Mouse (Mus musculus) forebrain, postnatal 0 days (tissue): ENCODE data around the gene Aff3. TPM values are rescaled to one million over a fixed set of nuclear protein-coding genes. Genes with fewer than 3 reads are reported as not detected.
A peak's percentile ranks its signal among the peaks of the same experiment; 100 is the strongest.

Source experiments
- ATAC-seq: fragments of 200-750 bp; cut with Nextera tagmentation; 2 replicates; pipeline ENCODE4 v1.8.0; 2017; ENCODE audit warnings: mild to moderate bottlenecking, moderate library complexity
- DNase-seq: peaks from one replicate; pipeline ENCODE4 v3.0.0-alpha.2; 2015
- H3K27ac ChIP-seq: fragments of 300-500 bp; sonication (generic); 2 replicates; pipeline ENCODE4 v1.5.1; 2014; ENCODE audit warnings: low read depth, mild to moderate bottlenecking, antibody characterized with exemption, low read length, moderate library complexity, mixed read lengths
- H3K27me3 ChIP-seq: fragments of 300-500 bp; sonication (generic); 2 replicates; pipeline ENCODE4 v1.6.1; 2014; ENCODE audit warnings: mild to moderate bottlenecking, low read length, mixed read lengths; ENCODE audit not compliant: insufficient read depth
- H3K36me3 ChIP-seq: fragments of 300-500 bp; sonication (generic); 2 replicates; pipeline ENCODE4 v1.6.1; 2014; ENCODE audit warnings: mild to moderate bottlenecking, moderate library complexity; ENCODE audit not compliant: insufficient read depth
- H3K4me1 ChIP-seq: fragments of 300-500 bp; sonication (generic); 2 replicates; pipeline ENCODE4 v1.6.1; 2014; ENCODE audit warnings: antibody characterized with exemption; ENCODE audit not compliant: insufficient read depth
- H3K4me2 ChIP-seq: fragments of 300-500 bp; sonication (generic); 2 replicates; pipeline ENCODE4 v1.6.1; 2014; ENCODE audit warnings: low read depth, mild to moderate bottlenecking, moderate library complexity
- H3K4me3 ChIP-seq: fragments of 300-500 bp; sonication (generic); 2 replicates; pipeline ENCODE4 v1.5.1; 2014; ENCODE audit warnings: low read depth, low read length, mixed read lengths
- H3K9ac ChIP-seq: fragments of 300-500 bp; sonication (generic); 2 replicates; pipeline ENCODE4 v1.6.1; 2014; ENCODE audit warnings: mild to moderate bottlenecking
- H3K9me3 ChIP-seq: fragments of 300-500 bp; sonication (generic); 2 replicates; pipeline ENCODE4 v1.6.1; 2016; ENCODE audit warnings: low read length
- CTCF ChIP-seq: sonication (generic); IDR thresholded peaks from 2 replicates; pipeline ENCODE4 v1.5.1; 2016; ENCODE audit warnings: antibody characterized with exemption, control low read depth, low read depth
- WGBS: fragments of 180-500 bp; shearing (Covaris S2); extraction: QIAGEN DNeasy Blood & Tissue Kit; methylation state at CpG from one replicate; pipeline ENCODE4 v1.1.7; 2014; 5-methylcytosine and 5-hydroxymethylcytosine counted together
- polyA plus RNA-seq: library from polyadenylated mRNA; unstranded; fragments of >200 nt; fragmentation: Nextera tagmentation; extraction: Ambion mirVana; gene quantifications from 2 replicates; pipeline ENCODE4 v1.2.1, GENCODE M21; 2015
- total RNA-seq: library from RNA; depleted of rRNA; stranded (reverse); fragments of >200 nt; gene quantifications from 2 replicates; pipeline ENCODE4 v1.2.3, GENCODE M21; 2014

Gene Aff3
- total and polyA plus RNA-seq, 2 experiments from 2014 or later, result 21.8 to 102 TPM

GRCm38 (mm10) chr1:38292851-38293250, 371.9 kb downstream of the Aff3 start:
- no peak for DNase-seq

GRCm38 (mm10) chr1:38291915-38292314, 372.8 kb downstream of the Aff3 start:
- no peaks in the 10 kb centered on the region for H3K9me3 ChIP-seq
- H3K27me3 ChIP-seq, result no peaks in the 10 kb centered on the region
- H3K9ac ChIP-seq, result no peak overlapping the region
- H3K27ac ChIP-seq, result no peak overlapping the region
- 82% methylated on average over 6 of the region's 6 CpGs for WGBS
- H3K4me2 ChIP-seq, result no peak overlapping the region
- no peak overlapping the region for H3K4me3 ChIP-seq
- ATAC-seq, result no peak
- DNase-seq, result no peak
- 0 out of 2 replicates have a peak, but pooled peaks cover 7% of the 10 kb centered on the region for H3K4me1 ChIP-seq
- TF ChIP-seq CTCF, result no peak
- no peaks in the 10 kb centered on the region for H3K36me3 ChIP-seq

More at GRCm38 (mm10) chr1:38292851-38293250, 371.9 kb downstream of the Aff3 start:
- H3K27ac ChIP-seq, result no peak overlapping the region
- WGBS, result 45% methylated on average over 4 of the region's 4 CpGs
- H3K36me3 ChIP-seq, result no peaks in the 10 kb centered on the region
- H3K4me1 ChIP-seq, result 0 out of 2 replicates have a peak, but pooled peaks cover 7% of the 10 kb centered on the region
- H3K4me3 ChIP-seq, result no peak overlapping the region
- ATAC-seq, result peak; percentile 78
- H3K9ac ChIP-seq, result no peak overlapping the region
- no peak overlapping the region for H3K4me2 ChIP-seq
- TF ChIP-seq CTCF, result no peak
- no peaks in the 10 kb centered on the region for H3K27me3 ChIP-seq
- H3K9me3 ChIP-seq, result no peaks in the 10 kb centered on the region

- no peak for DNase-seq
- WGBS, result 70% methylated on average over 4 of the region's 4 CpGs
- H3K36me3 ChIP-seq, result no peaks in the 10 kb centered on the region
- no peak overlapping the region for H3K27ac ChIP-seq
- 0 out of 2 replicates have a peak, but pooled peaks cover 7% of the 10 kb centered on the region for H3K4me1 ChIP-seq
- H3K9ac ChIP-seq, result no peak overlapping the region
- TF ChIP-seq CTCF, result no peak
- H3K4me2 ChIP-seq, result no peak overlapping the region
- H3K4me3 ChIP-seq, result no peak overlapping the region
- no peak for ATAC-seq
- H3K9me3 ChIP-seq, result no peaks in the 10 kb centered on the region
- no peaks in the 10 kb centered on the region for H3K27me3 ChIP-seq
Measured at GRCm38 (mm10) chr1:38291497-38291896, 373.3 kb downstream of the Aff3 start.

GRCm38 (mm10) chr1:38290881-38291280, 373.9 kb downstream of the Aff3 start:
- Histone ChIP-seq H3K4me1 (0 out of 2 replicates have a peak, but pooled peaks cover 7% of the 10 kb centered on the region), H3K4me3 (no peak overlapping the region)

GRCm38 (mm10) chr1:38289891-38290290, 374.9 kb downstream of the Aff3 start:
- H3K36me3 ChIP-seq, result no peaks in the 10 kb centered on the region
- H3K4me3 ChIP-seq, result no peak overlapping the region
- no peak overlapping the region for H3K27ac ChIP-seq
- no peak for TF ChIP-seq CTCF
- 87% methylated on average over 5 of the region's 5 CpGs for WGBS
- no peak overlapping the region for H3K4me2 ChIP-seq
- H3K9me3 ChIP-seq, result no peaks in the 10 kb centered on the region
- no peak overlapping the region for H3K9ac ChIP-seq
- H3K27me3 ChIP-seq, result no peaks in the 10 kb centered on the region
- DNase-seq (no peak), ATAC-seq (no peak)
- H3K4me1 ChIP-seq, result no peaks in the 10 kb centered on the region

More at GRCm38 (mm10) chr1:38290881-38291280, 373.9 kb downstream of the Aff3 start:
- no peaks in the 10 kb centered on the region for H3K36me3 ChIP-seq
- no peak for TF ChIP-seq CTCF
- H3K27me3 ChIP-seq, result no peaks in the 10 kb centered on the region
- no peak overlapping the region for H3K9ac ChIP-seq
- no peaks in the 10 kb centered on the region for H3K9me3 ChIP-seq
- H3K27ac ChIP-seq, result no peak overlapping the region
- ATAC-seq, result no peak
- H3K4me2 ChIP-seq, result no peak overlapping the region
- WGBS, result 87% methylated on average over 7 of the region's 7 CpGs
- DNase-seq, result no peak

GRCm38 (mm10) chr1:38288716-38289115, 376.0 kb downstream of the Aff3 start:
- TF ChIP-seq CTCF, result no peak
- Histone ChIP-seq H3K9me3 (no peaks in the 10 kb centered on the region), H3K27ac (no peak overlapping the region), H3K4me2 (no peak overlapping the region), H3K36me3 (no peaks in the 10 kb centered on the region), H3K4me3 (no peak overlapping the region), H3K27me3 (no peaks in the 10 kb centered on the region), H3K4me1 (no peaks in the 10 kb centered on the region), H3K9ac (no peak overlapping the region)
- peak; percentile 42 for ATAC-seq
- 82% methylated on average over 1 of the region's 1 CpGs for WGBS
- no peak for DNase-seq

- Histone ChIP-seq H3K4me3 (no peak overlapping the region), H3K36me3 (no peaks in the 10 kb centered on the region), H3K9ac (no peak overlapping the region), H3K27ac (no peak overlapping the region), H3K4me1 (no peaks in the 10 kb centered on the region), H3K4me2 (no peak overlapping the region), H3K9me3 (no peaks in the 10 kb centered on the region), H3K27me3 (no peaks in the 10 kb centered on the region)
- no peak for TF ChIP-seq CTCF
- ATAC-seq, result no peak
- no peak for DNase-seq
- 89% methylated on average over 1 of the region's 1 CpGs for WGBS
Measured at GRCm38 (mm10) chr1:38286551-38286950, 378.2 kb downstream of the Aff3 start.

GRCm38 (mm10) chr1:38280549-38280948, 384.2 kb downstream of the Aff3 start:
- no peak for TF ChIP-seq CTCF
- no peaks in the 10 kb centered on the region for H3K36me3 ChIP-seq
- H3K27me3 ChIP-seq, result no peaks in the 10 kb centered on the region
- H3K4me1 ChIP-seq, result no peaks in the 10 kb centered on the region
- H3K4me2 ChIP-seq, result no peak overlapping the region
- ATAC-seq (no peak), DNase-seq (no peak)
- no peak overlapping the region for H3K27ac ChIP-seq
- no peak overlapping the region for H3K4me3 ChIP-seq
- H3K9me3 ChIP-seq, result no peaks in the 10 kb centered on the region
- 84% methylated on average over 7 of the region's 7 CpGs for WGBS
- no peak overlapping the region for H3K9ac ChIP-seq
